Mouse (Mus musculus) cerebellum, adult 8-10 months (tissue): ENCODE data around the gene Gramd1a.

Experiments
- DNase-seq: peaks from one replicate; pipeline ENCODE4 v3.0.0; 2022

Gramd1a gene

DNA sequence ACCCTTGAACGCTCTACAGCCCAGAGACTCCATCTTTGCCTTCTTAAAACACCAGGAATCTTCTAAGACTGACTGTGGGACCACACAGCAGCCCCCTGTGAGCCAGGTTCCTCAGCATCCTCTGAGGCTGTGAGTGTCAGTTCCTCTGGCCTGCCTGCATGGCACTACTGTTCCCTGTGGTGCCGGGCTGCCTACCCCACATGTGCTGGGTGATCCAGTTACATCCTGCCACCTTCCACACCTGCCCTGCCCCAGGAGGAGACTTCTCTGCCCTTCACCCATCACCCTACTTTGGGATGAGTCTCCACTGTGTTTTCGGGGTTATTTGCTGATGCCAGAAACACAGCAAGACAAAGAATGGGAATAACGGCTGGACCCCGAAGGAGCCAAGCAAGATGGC lies 36.1 kb downstream of the Gramd1a start:
- DNase-seq: no peak

- peak; percentile 78 for DNase-seq
These were observed 37.2 kb downstream of the Gramd1a start for GRCm38 (mm10) chr7:31118486-31118885.

DNA sequence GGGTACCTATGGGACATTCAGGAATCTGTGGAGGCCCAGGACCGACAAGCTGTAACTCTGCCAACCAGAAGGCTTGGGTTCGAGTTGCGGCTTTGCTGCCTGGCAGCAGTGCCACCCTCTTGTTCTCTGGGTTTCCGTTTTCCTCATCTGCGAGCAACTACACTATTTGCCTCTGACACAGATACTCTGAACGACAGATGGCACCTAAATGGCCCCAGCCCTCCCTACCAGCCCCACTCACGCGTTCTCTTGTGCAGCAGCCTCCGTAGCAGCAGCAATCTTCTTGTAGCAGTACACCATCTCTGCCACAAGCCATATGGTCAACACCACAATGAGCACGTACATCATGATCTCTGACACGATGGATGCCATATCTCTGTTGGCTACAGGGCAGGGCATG lies 38.2 kb downstream of the Gramd1a start:
- DNase-seq: peak; percentile 57

DNA sequence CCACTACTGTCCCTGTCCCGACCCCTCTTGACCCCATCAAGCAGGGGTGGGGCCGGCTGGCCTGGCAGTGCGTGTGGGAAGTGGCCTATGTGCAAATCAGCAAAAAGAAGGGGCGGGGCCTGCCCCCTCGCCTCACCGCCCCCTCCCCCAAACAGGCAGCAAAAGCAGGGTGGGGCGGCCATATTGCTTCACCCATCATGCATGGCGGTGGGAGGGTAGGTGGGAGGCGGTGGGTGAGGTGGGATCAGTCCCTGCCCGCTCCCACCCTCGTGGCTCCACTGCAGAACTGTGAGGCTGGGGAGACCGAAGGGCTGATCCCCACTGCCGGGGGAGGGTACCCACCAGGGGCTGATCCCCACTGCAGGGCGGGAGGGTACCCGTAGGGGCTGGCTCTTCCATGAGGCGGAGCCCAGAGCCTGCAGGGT lies 39.0 kb downstream of the Gramd1a start:
- DNase-seq: peak; percentile 53

GRCm38 (mm10) chr7:31115587-31116043 lies 40.1 kb downstream of the Gramd1a start:
- DNase-seq: peak; percentile 69

DNA sequence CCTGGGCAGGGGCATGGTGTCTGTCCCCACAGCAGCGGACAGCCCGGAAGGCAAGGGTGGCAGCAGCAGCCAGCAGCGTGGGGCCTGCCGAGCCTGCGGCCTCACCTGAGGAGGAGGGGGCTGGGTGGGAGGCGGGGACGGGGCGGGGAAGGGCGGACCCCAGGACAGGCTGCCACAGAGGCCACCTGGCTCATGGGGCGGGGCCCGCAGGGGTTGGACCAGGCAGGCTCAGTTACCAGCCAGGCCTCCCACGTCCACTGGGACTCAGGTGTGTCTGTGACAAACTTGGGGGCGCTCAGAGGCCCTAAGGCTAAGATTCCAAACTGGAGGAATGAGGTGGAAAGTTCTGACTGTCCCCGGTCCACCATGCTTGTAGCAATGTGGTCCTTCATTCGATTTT lies 40.5 kb downstream of the Gramd1a start, which contains the start of gene Hpn:
Gene Hpn (minus strand): TSS at position 109 of the 400 bp plus-strand sequence.
- DNase-seq: no peak

DNA sequence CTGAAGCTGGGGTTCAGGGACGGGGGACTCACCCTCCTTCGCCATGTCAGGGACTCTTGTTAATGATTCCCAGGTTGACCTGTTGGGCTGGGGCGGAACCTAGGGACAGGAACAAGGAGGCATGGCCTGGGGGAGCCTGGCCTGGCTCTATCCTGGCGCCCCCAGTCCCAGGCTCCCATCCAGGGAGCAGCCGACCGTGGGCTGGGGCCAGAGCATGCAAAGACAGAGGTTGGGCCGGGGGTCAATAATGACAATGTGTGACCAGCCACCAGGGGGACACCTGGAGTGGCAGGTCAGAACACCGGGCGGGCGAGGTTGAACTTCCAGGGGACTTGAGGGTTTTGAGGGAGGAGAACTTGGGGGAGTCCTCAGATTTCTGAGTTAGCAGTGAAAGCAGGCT lies 41.0 kb downstream of the Gramd1a start:
- peak; percentile 39 for DNase-seq

GRCm38 (mm10) chr7:31113800-31114199 lies 41.9 kb downstream of the Gramd1a start:
- DNase-seq: peak; percentile 15

DNA sequence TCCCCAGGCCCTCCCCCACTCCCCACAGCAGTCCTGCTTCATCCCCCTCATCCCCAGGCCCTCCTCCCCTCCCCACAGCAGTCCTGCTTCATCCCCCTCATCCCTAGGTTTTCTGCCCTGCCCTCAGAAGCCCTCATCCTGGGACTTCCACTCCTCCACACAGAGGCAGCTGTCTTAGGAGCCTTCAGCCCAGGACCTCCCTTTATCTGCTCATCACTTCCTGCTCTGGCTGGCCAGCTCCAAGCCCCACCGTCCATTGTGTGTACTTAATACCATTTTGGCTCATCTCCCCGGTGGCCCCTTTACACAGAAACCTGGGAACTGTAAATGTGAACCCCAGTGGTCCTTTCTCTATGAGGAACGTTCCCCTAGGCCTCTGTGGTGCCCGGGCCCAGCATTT lies 43.7 kb downstream of the Gramd1a start:
- no peak for DNase-seq

- no peak for DNase-seq
These were observed 44.8 kb downstream of the Gramd1a start for GRCm38 (mm10) chr7:31110861-31111385.

- DNase-seq: peak; percentile 16
These were observed 45.9 kb downstream of the Gramd1a start for GRCm38 (mm10) chr7:31109796-31110195.

- DNase-seq: peak; percentile 68
These were observed 46.6 kb downstream of the Gramd1a start for GRCm38 (mm10) chr7:31109091-31109490.

DNA sequence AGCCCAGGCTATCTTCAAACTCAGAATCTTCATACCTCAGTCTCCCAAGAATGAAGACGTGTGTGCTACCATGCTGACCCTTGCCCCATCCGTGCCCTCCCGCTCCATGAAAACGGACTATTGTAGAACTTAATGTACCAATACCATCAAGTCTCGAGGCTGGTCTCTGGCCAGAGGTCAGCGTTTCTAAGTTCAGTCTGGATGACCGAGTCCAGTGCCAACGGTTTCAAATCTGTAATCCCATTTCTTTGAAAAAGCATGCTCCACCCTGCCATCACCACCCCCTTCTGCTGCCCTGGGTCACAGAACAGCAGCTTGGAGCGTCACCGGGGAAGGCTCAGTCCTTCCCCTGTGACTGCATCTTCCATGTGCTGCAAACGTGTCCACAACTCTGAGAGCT lies 47.9 kb downstream of the Gramd1a start:
- DNase-seq: no peak

DNA sequence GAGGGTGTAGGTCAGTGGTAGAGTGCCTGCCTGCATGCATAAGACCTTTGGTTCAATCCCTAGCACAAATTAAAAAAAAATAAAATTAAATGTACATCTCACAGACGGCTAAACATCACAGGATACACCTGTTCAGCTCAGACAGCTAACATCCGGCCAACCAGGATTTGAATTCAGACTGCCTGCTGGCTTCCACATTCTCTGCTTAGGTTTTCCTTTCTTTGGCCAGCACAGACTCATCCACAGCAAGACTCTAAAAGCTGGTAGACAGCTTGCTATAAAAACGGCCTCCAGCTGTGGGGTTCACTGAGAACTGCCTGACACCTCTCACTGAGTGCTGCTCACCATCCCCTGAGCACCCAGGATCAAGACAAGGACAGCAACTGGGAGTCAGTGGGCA lies 49.5 kb downstream of the Gramd1a start:
- DNase-seq: no peak

- DNase-seq: peak; percentile 65
These were observed 50.5 kb downstream of the Gramd1a start for GRCm38 (mm10) chr7:31105061-31105768.

DNA sequence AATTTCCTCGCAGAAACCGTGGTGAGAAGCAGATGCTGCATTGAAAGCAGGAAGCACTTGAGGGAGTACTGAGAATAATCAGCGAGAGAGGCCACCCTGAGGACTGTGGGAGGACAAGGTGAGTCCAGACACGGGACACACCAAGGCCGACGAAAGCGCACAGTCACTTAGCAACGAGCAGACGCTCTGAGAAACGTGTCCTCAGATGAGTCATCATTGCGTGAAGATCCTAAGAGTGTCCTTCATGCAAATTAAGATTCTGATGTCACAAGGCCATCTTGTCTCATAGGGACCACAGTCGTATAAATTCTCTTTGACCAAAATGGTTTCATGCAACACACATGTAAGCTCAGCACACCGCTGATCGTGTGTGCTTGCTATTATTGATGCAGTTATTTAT lies 54.9 kb downstream of the Gramd1a start:
- no peak for DNase-seq

- DNase-seq: no peak
These were observed 56.1 kb downstream of the Gramd1a start for GRCm38 (mm10) chr7:31099612-31099982.

DNA sequence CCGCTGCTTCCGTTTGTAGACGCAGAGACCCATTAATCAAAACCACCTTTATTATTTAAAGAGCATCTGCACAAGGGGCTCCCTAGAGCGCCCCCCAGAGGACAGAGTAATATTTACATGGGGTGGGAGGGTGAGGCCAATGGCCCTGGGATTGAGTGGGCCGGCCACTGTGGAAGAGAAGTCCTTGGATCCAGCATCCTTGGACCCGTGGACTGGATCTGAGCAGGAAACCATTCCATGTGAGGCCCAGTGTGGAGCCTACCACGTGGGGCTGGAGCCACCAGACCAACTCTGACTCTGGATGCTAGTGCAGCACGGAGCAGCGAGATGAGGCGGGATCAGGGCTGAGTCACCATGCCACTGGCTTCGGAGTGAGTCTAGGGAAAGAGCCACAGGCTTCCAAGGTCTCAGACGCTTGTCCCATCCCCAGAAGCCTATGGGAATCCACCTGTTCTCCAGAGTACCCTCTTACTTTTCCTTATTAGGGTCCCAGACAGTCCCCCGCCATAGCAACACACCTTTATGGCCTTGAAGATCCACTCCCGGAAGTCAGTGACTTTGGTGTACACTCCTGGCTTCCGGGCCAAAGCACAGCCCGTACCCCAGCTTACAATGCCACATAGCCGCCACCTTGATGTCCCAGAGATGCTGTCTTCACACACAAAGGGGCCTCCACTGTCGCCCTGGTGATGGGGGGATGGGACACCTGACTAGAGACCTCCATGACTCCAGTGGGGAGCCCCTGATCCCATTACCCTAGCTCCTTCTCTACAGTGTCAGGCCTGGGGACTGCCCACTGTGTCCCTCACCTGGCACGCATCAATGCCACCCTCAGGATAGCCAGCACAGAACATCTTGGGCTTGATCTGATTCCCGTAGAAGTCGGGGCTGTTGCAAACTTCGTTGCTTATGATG lies 56.7 kb downstream of the Gramd1a start:
- DNase-seq: no peak

- DNase-seq: peak; percentile 87
These were observed 58.0 kb downstream of the Gramd1a start for GRCm38 (mm10) chr7:31097583-31098248.

GRCm38 (mm10) chr7:31096892-31097564 lies 58.7 kb downstream of the Gramd1a start:
- no peak for DNase-seq

- DNase-seq: no peak
These were observed 60.8 kb downstream of the Gramd1a start for GRCm38 (mm10) chr7:31094774-31095501.

DNA sequence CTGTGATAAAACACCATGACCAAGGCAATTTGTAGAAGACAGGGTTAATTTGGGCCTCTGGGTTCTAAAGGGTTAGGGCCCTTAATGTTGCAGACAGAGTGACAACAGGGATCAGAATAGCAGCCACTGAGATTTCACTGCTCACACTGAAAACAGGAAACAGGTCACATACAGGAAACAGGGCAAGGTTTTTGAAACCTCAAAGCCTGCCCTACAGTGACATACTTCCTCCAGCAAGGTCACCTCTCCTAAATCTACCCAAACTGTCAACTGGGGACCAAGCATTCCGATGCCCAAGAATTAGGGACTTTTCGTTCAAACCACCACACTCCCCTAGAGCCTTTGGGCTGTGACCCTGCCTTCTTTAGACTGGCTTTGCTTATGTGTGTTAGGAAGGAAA lies 66.0 kb downstream of the Gramd1a start:
- DNase-seq: no peak
